Mouse (Mus musculus) neural tube, embryonic 10.5 days (tissue): ENCODE measurements around the gene Cuedc2.

Experiments used
- DNase-seq: peaks from one replicate; pipeline ENCODE4 v3.0.0-alpha.2; 2017; ENCODE audit warnings: low spot score; ENCODE audit errors: extremely low spot score

Gene Cuedc2

DNA sequence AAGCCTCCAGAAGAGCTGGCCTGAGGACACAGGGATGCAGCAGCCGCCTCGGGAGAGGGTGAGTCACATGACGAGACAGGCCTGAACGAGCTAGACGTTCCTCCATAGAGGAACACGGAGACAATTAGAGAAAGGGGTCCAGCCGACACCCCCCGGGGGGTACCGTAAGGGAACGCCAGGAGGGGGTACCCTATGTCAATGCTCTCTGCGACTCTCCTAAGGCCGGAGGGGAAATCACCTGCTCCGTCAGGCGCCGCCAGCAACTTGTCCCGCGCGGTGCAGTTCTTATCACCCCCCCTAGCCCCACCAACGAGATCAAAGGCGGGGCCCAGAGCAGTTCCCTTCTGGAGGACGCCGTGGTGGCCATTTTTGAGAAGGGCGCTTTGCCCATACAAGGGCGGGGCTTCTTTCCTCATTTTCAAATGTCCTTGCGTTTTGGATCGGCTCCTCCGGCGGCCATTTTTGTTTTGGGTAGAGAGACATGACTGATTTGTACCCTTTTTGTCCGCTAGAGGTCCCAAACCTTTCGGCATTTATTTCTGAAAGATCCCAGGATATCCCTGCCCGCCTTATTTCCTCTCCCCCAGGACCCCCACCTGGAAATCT lies at the start of gene Cuedc2:
TSS of gene Cuedc2 (minus strand) at position 372 of the 606 bp plus-strand sequence.
- peak; percentile 95 for DNase-seq

DNA sequence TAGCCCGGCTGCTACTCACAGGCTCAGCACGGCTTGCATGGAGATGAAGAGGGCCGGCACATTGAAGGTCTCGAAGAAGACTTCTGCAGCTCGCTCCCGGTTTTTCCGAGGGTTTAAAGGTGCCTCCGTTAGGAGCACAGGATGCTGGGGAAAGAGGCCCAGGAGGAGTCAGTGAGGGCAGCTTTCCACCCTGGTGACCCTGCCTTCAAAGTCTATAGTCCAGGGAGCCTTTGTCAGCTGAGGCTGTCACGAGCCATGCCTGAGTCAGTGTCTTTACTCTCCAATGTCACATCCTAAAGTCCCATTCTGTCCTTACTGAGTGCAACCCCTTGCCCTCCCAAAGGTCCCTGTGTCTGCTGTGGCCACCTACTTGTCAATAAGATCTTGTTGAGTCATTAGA lies 43.8 kb upstream of the Cuedc2 start:
- DNase-seq: no peak

DNA sequence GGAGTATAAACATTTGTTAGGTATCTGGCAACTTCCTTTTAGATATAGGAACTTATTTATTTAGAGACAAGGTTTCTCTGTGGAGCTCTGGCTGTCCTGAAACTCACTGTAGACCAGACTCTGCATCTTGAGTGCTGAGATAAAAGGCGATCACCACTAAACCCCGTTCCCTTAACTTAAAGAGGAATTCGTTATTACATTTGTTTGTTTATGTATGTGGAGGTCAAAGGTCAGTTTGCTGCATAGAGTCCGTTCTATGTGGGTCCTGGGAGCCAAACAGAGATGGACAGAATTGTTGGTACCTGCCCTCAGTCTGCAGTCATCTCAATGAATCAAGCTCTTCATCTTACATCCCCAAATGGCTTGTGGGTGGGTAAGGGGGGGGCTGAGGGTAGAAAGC lies 37.4 kb upstream of the Cuedc2 start:
- no peak for DNase-seq

DNA sequence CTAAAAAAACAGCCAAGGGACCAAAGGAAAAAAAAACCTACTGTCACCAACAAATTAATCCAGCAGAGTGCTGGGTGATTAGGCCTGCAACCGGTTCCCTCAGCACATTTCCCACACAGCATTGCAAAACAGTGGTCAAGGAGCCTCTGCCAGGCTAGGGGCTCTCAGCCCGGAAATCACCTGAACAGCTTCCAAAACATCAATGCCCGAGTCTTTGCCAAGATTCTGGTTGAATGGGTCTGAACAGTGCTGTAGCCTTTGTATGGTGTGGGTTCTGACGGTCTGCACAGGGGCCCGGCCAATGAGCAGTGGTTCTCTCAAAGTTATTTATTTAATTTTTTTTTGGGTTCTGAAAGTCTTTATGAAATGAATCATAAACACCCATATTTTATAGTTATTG lies 37.0 kb upstream of the Cuedc2 start:
- no peak for DNase-seq

- DNase-seq: no peak
These were observed 36.1 kb upstream of the Cuedc2 start for GRCm38 (mm10) chr19:46374477-46375088.

- DNase-seq: peak; percentile 42
These were observed 30.7 kb upstream of the Cuedc2 start for GRCm38 (mm10) chr19:46369204-46369603.

GRCm38 (mm10) chr19:46367798-46368590 lies 29.5 kb upstream of the Cuedc2 start:
- DNase-seq: no peak

DNA sequence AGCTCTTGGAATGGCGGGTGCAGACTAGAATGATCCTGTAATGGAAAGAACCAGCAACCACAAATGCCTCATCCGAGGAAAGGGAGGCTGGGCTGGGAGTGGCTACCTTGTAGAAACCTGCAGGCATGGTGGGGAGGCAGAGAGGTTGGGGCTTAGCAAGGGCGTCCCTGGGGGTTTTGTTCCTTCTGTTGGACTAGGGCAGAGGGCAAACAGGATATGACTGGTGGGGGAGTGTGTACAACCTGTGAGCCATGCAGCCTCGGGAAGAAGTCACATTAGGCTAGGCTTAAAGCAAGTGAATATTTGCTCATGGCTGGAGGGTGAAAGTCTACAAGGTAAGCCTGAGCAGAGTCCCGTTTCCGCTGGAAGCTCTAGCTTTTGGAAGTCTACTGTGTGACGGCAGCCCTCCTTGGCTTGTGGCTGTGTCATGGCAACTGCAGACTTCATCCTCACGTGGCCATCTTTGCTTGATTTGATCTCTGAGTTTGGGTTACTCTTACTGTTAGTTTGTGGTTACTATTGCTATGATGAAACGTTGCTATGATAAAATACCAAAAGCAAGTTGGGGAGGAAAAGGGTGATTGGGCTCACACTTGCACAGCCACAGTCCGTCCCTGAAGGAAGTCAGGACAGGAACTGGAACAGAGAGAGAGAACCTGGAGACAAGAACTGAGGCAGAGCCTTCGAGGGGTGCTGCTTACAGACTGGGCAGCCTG lies 24.9 kb upstream of the Cuedc2 start:
- no peak for DNase-seq

GRCm38 (mm10) chr19:46362104-46362503 lies 23.6 kb upstream of the Cuedc2 start:
- DNase-seq: no peak

- no peak for DNase-seq
These were observed 19.9 kb upstream of the Cuedc2 start for GRCm38 (mm10) chr19:46358381-46358780.

DNA sequence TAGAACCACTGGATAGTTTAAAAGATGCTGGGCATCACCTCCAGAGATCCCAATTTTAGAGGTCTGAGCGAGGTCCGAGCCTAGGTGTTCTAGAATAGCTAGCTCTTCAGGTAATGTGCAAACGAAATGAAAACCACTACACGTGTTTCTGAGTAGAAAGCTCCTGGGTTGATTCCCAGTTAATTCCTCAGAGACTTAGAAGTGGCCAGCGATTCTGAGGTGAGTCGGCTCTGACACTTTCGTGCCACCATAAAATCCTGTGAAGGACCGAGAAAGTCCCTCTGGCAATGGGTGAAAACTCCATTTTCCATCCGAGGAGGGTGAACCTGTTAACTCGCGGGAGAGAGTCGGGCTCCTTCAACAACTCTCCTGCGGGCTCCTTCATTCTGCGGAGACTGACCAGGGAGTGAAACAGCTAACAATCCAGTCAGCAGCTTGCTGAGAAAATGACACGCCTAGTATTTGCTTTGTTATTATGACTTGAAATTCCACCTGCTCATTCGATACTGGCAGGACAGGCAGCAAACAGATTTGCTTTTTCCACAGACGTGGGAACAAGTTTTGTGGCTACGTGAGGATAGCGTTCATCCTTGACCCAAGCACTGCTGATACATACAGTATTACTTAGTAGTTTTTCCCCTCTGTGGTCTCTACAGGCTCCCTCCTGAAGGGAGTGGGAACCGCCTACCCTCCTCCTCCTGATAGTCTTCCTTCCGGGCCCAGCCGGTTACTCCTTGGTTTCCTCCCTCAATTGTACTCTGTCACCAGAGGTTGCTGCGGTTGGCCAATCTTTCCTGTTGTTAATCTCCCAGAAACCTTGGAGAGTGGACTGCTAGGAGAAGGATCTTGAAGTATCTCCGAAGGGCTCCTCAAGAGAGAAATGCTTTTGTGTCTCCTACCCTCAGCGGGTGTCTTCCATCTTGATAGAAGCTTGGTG lies 19.1 kb upstream of the Cuedc2 start:
- DNase-seq: no peak

DNA sequence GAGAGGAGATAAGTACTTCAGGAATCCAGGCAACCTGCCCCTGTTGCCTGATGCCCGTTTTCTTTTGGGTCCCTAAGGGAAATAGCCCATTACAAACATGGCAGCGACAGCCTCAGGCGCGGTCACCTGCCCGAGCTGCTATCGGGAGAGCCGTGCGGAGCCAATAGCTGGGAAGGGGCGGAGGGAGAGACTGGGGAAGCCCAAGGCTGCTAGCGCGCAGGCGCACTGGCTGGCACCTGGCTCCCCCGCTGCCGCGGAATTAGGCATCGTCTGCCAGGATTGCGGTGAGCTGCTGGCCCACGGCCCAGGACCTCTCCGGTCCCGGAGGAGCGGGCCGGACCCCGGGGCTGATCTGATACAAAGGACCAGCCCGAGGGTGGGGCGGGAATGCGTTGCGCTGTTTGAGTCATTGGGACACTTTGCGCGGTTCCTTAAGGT lies 18.2 kb upstream of the Cuedc2 start:
- peak; percentile 80 for DNase-seq

GRCm38 (mm10) chr19:46350168-46350932 lies 11.8 kb upstream of the Cuedc2 start, which contains the start of gene 2310034G01Rik:
2310034G01Rik (minus strand) TSS chr19:46350302.
- DNase-seq: no peak

GRCm38 (mm10) chr19:46349550-46349949 lies 11.0 kb upstream of the Cuedc2 start:
- DNase-seq: peak; percentile 26

- DNase-seq: peak; percentile 73
These were observed 10.4 kb upstream of the Cuedc2 start for GRCm38 (mm10) chr19:46348761-46349458.

DNA sequence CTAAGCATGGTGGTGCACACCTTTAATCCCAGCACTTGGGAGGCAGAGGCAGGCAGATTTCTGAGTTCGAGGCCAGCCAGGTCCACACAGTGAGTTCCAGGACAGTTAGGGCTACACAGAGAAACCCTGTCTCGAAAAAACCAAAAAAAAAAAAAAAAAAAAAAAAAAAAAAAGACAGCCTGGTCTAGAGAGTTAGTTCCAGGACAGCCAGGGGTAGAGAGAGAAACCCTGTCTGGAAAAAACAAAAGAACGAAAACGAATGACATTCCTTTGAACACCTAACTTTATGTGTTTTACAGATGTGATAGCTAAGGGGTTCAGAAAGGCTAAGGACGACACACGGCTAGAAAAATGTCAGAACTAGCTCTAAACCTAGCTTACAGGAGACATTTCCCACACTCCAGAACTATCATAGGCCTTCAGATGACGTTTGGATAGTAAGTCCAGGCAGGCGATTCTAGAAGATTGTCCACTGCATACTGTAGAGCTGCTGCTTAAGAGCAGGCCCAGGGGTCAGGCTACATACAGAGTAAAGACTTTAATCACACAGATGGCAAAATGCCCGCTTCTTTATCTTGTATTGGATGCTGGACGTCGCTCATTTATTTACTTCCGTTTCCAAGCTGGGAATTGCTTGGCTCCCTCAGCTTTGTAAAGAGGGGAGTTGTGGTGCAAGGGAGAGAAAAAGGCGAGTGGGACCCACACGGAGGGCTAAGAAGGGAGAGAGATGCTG lies 9.6 kb upstream of the Cuedc2 start:
- no peak for DNase-seq

- no peak for DNase-seq
These were observed 8.6 kb upstream of the Cuedc2 start for GRCm38 (mm10) chr19:46347146-46347545.

DNA sequence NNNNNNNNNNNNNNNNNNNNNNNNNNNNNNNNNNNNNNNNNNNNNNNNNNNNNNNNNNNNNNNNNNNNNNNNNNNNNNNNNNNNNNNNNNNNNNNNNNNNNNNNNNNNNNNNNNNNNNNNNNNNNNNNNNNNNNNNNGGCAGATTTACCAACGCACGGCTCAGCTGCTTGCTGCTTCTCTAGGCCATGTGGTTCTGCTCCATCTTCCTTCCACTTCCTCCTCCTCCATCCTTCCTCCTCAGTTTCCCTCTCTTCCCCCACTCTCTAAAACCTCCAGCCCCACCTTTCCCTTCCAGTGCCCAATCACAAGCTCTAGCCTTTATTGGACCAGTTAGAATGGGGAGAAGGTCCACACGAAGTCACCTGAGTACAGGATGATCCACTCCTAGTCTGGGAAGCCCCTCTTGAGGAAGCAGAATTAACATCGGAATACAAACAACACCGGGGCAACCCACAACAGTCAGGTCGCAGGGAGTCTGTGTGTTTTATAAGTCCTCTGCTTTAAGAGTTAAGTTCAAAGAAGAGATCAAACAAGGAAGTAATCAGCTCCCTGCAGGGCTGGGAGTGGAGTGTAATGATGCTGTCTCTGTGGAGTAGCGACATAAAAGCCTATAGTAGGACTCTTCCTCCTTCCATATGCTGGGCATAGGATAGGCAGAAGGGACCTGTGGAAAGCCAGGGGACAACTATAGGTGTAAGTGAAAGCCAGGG lies 6.4 kb upstream of the Cuedc2 start:
- DNase-seq: no peak
